12 mouse cellular contexts compared by ENCODE assay signal in genomic region chr12:86898448-86898847, GRCm38 (mm10). TPM values are rescaled to one million over a fixed set of nuclear protein-coding genes. Genes with fewer than 3 reads are reported as not detected.
A peak's percentile ranks its signal among the peaks of the same experiment; 100 is the strongest.
DNase-seq lines count a peak whose midpoint lies in the region; ATAC-seq and TF ChIP-seq lines count a peak whose summit lies in the region.
"Had no signal": no experiment of that assay in that cellular context is flagged by ENCODE, and none has a peak within 500 bp of the region (broad histone marks: within the 10 kb centered on the region; RNA-seq: fewer than 3 reads in every experiment).

No protein-coding gene starts in this region.

- H3K4me2 ChIP-seq in heart, embryonic 14.5 days (ENCODE audit: low read length), result no peak overlapping the region
- no peak overlapping the region; the same call in 1 of the 2 replicates for H3K4me2 ChIP-seq in hindbrain, embryonic 12.5 days (replicated peaks)
- H3K4me2 ChIP-seq in midbrain, embryonic 15.5 days, result peak overlapping the region; percentile 70
- H3K4me2 ChIP-seq: liver, embryonic 15.5 days had no signal

- H3K27ac ChIP-seq in heart, embryonic 14.5 days (replicated peaks in 1 of 2; ENCODE audit: control insufficient read depth in 1 of 2, insufficient read depth in 1 of 2, low read depth in 2 of 2, low read length in 2 of 2), result peak overlapping the region; percentile 87 to 98; a peak in 3 of 4 replicates
- H3K27ac ChIP-seq in embryonic facial prominence, embryonic 10.5 days (replicated peaks), result peak overlapping the region; percentile 93
- peak overlapping the region; percentile 99 for H3K27ac ChIP-seq in hindbrain, embryonic 12.5 days
- peak overlapping the region; percentile 99 for H3K27ac ChIP-seq in midbrain, embryonic 15.5 days
- no peak overlapping the region; the same call in 1 of the 2 replicates for H3K27ac ChIP-seq in thymus, adult 2 months (ENCODE audit: control insufficient read depth, insufficient read depth, low read length)

- H3K9ac ChIP-seq in heart, embryonic 14.5 days (ENCODE audit: low read length), result no peak overlapping the region; the same call in 1 of the 2 replicates
- H3K9ac ChIP-seq in hindbrain, embryonic 12.5 days, result 0 out of 2 replicates have a peak overlapping the region, but pooled peaks have one; percentile 44
- peak overlapping the region; percentile 23 for H3K9ac ChIP-seq in midbrain, embryonic 15.5 days
- H3K9ac ChIP-seq: liver, embryonic 15.5 days had no signal

- TF ChIP-seq CTCF in thymus, adult 2 months (IDR thresholded peaks at IDR 0.05; ENCODE audit: borderline replicate concordance, control insufficient read depth, extremely low read depth, insufficient read depth, low read length, poor library complexity), result no peak

- no peaks in the 10 kb centered on the region for H3K36me3 ChIP-seq in heart, embryonic 14.5 days (ENCODE audit: control insufficient read depth, insufficient read depth, low read length)
- no peaks in the 10 kb centered on the region for H3K36me3 ChIP-seq in embryonic facial prominence, embryonic 10.5 days (replicated peaks)
- H3K36me3 ChIP-seq in hindbrain, embryonic 12.5 days, result no peaks in the 10 kb centered on the region
- H3K36me3 ChIP-seq in midbrain, embryonic 15.5 days (replicated peaks), result no peaks in the 10 kb centered on the region
- H3K36me3 ChIP-seq in thymus, adult 2 months (ENCODE audit: control insufficient read depth, insufficient read depth, low read length), result no peaks in the 10 kb centered on the region
- H3K36me3 ChIP-seq: liver, embryonic 15.5 days had no signal

- no peaks in the 10 kb centered on the region for H3K27me3 ChIP-seq in heart, embryonic 14.5 days (ENCODE audit: control insufficient read depth, insufficient read depth, low read length)
- H3K27me3 ChIP-seq in embryonic facial prominence, embryonic 10.5 days (replicated peaks; ENCODE audit: low read depth, poor library complexity, severe bottlenecking), result no peaks in the 10 kb centered on the region
- no peaks in the 10 kb centered on the region for H3K27me3 ChIP-seq in hindbrain, embryonic 12.5 days
- no peaks in the 10 kb centered on the region for H3K27me3 ChIP-seq in midbrain, embryonic 15.5 days (replicated peaks)
- no peaks in the 10 kb centered on the region for H3K27me3 ChIP-seq in thymus, adult 2 months (ENCODE audit: control insufficient read depth, insufficient read depth, low read length)
- H3K27me3 ChIP-seq: CH12.LX; liver, embryonic 15.5 days had no signal

- intact Hi-C loops in heart, postnatal 14 days (cut with DNase I), result no loop called here

- ATAC-seq in heart, embryonic 14.5 days (ENCODE audit: insufficient number of reproducible peaks, insufficient read depth, low FRiP score, low read depth), result no peak
- no peak for ATAC-seq in hindbrain, embryonic 12.5 days (ENCODE audit: low FRiP score)
- ATAC-seq in midbrain, embryonic 15.5 days (replicated peaks), result no peak

- no peaks in the 10 kb centered on the region for H3K9me3 ChIP-seq in heart, embryonic 14.5 days (ENCODE audit: control insufficient read depth, low read length)
- no peaks in the 10 kb centered on the region for H3K9me3 ChIP-seq in embryonic facial prominence, embryonic 10.5 days
- H3K9me3 ChIP-seq in hindbrain, embryonic 12.5 days (replicated peaks), result no peaks in the 10 kb centered on the region
- H3K9me3 ChIP-seq in midbrain, embryonic 15.5 days, result no peaks in the 10 kb centered on the region
- H3K9me3 ChIP-seq: liver, embryonic 15.5 days had no signal

- no peak for TF ChIP-seq POLR2A in thymus, adult 2 months (IDR thresholded peaks at IDR 0.05; ENCODE audit: control insufficient read depth, extremely low read depth, insufficient read depth, low read length, poor library complexity)

- no peak for DNase-seq in heart, postnatal 14 days
- DNase-seq in embryonic facial prominence, embryonic 10.5 days (ENCODE audit: low spot score), result no peak
- no peak for DNase-seq in cerebellum, adult 9-10 months
- no peak for DNase-seq in urinary bladder, postnatal 14 days (ENCODE audit: low spot score)
- DNase-seq in thymus, adult 2 months, result no peak
- DNase-seq: adrenal gland, adult 8-10 months; thymus, postnatal 14 days had no signal

- 66% methylated on average over 3 of the region's 3 CpGs for WGBS in heart, embryonic 14.5 days
- WGBS in embryonic facial prominence, embryonic 10.5 days, result 57% methylated on average over 3 of the region's 3 CpGs
- WGBS in hindbrain, embryonic 12.5 days, result 55% methylated on average over 3 of the region's 3 CpGs
- 43% methylated on average over 3 of the region's 3 CpGs for WGBS in midbrain, embryonic 15.5 days
- WGBS in thymus, adult 2 months, result 94% methylated on average over 3 of the region's 3 CpGs

- H3K4me3 ChIP-seq in heart, embryonic 14.5 days (ENCODE audit: control insufficient read depth in 1 of 2, insufficient read depth in 1 of 2, low read depth in 1 of 2, low read length in 2 of 2), result no peak overlapping the region
- H3K4me3 ChIP-seq in embryonic facial prominence, embryonic 10.5 days, result no peak overlapping the region
- H3K4me3 ChIP-seq in hindbrain, embryonic 12.5 days, result no peak overlapping the region
- no peak overlapping the region for H3K4me3 ChIP-seq in midbrain, embryonic 15.5 days
- no peak overlapping the region for H3K4me3 ChIP-seq in thymus, adult 2 months (ENCODE audit: control insufficient read depth, insufficient read depth, low read length)
- H3K4me3 ChIP-seq: liver, embryonic 15.5 days had no signal

- H3K4me1 ChIP-seq in heart, embryonic 14.5 days (ENCODE audit: control insufficient read depth in 2 of 2, insufficient read depth in 2 of 2, low read length in 2 of 2), result peaks cover 42 to 68% of the 10 kb centered on the region in 2 experiments
- peaks cover 73% of the 10 kb centered on the region for H3K4me1 ChIP-seq in embryonic facial prominence, embryonic 10.5 days
- peaks cover 60% of the 10 kb centered on the region for H3K4me1 ChIP-seq in hindbrain, embryonic 12.5 days
- H3K4me1 ChIP-seq in midbrain, embryonic 15.5 days, result peaks cover 61% of the 10 kb centered on the region
- H3K4me1 ChIP-seq in thymus, adult 2 months (replicated peaks; ENCODE audit: control insufficient read depth, insufficient read depth, low read length), result peaks cover 40% of the 10 kb centered on the region

RNA-seq across cellular contexts. Expression of gene Irf2bpl, which starts 13.8 kb away (rescaled TPM):
- 32.8 and 36.1 TPM in 2 replicates for polyA plus RNA-seq in heart, embryonic 14.5 days (2014; fragmentation: Nextera tagmentation; extraction: Ambion mirVana)
- total RNA-seq in heart, postnatal 14 days (2021), result 10 to 100 TPM; 44.7 to 51.8 TPM
- 13.5 and 17.3 TPM in 2 replicates for polyA plus RNA-seq in embryonic facial prominence, embryonic 10.5 days (2016; fragmentation: Nextera tagmentation; extraction: Ambion mirVana)
- polyA plus RNA-seq in hindbrain, embryonic 12.5 days (2016; fragmentation: Nextera tagmentation; extraction: Ambion mirVana), result 75.9 and 86.3 TPM in 2 replicates
- polyA plus RNA-seq in midbrain, embryonic 15.5 days (2015; fragmentation: Nextera tagmentation; extraction: Ambion mirVana), result 94.3 and 98.5 TPM in 2 replicates
- polyA plus RNA-seq in thymus, adult 2 months (2012; rRNA removed), result 38.6 and 46.1 TPM in 2 replicates

RNA-seq across cellular contexts. Expression of gene Cipc, which starts 48.4 kb away (rescaled TPM):
- 26.6 and 27.1 TPM in 2 replicates for polyA plus RNA-seq in heart, embryonic 14.5 days (2014; fragmentation: Nextera tagmentation; extraction: Ambion mirVana)
- 10 to 100 TPM; 44.2 to 45.6 TPM for total RNA-seq in heart, postnatal 14 days (2021)
- polyA plus RNA-seq in embryonic facial prominence, embryonic 10.5 days (2016; fragmentation: Nextera tagmentation; extraction: Ambion mirVana), result 35.1 and 37.1 TPM in 2 replicates
- 41.1 and 46.9 TPM in 2 replicates for polyA plus RNA-seq in hindbrain, embryonic 12.5 days (2016; fragmentation: Nextera tagmentation; extraction: Ambion mirVana)
- 55.0 and 56.0 TPM in 2 replicates for polyA plus RNA-seq in midbrain, embryonic 15.5 days (2015; fragmentation: Nextera tagmentation; extraction: Ambion mirVana)
- polyA plus RNA-seq in thymus, adult 2 months (2012; rRNA removed), result 43.8 and 56.5 TPM in 2 replicates
